Mouse (Mus musculus) midbrain, embryonic 12.5 days (tissue): ENCODE measurements around the gene Trim14. TPM values are rescaled to one million over a fixed set of nuclear protein-coding genes. Genes with fewer than 3 reads are reported as not detected.
A peak's percentile ranks its signal among the peaks of the same experiment; 100 is the strongest.

ENCODE experiments used
- ATAC-seq: fragments of 200-750 bp; cut with Nextera tagmentation; 2 replicates; pipeline ENCODE4 v1.8.0; 2017; ENCODE audit warnings: low read depth, moderate TSS enrichment, moderate library complexity; ENCODE audit not compliant: low FRiP score
- H3K27ac ChIP-seq: fragments of 300-500 bp; sonication (generic); replicated peaks from 2 replicates; pipeline ENCODE4 v1.5.1; 2016; ENCODE audit warnings: mild to moderate bottlenecking
- H3K27me3 ChIP-seq: fragments of 300-500 bp; sonication (generic); 2 replicates; pipeline ENCODE4 v1.6.1; 2016; ENCODE audit warnings: mild to moderate bottlenecking
- H3K36me3 ChIP-seq: fragments of 300-500 bp; sonication (generic); 2 replicates; pipeline ENCODE4 v1.6.1; 2016
- H3K4me1 ChIP-seq: fragments of 300-500 bp; sonication (generic); 2 replicates; pipeline ENCODE4 v1.6.1; 2016
- H3K4me2 ChIP-seq: fragments of 300-500 bp; sonication (generic); replicated peaks from 2 replicates; pipeline ENCODE4 v1.6.1; 2016; ENCODE audit warnings: mild to moderate bottlenecking, moderate library complexity
- H3K4me3 ChIP-seq: fragments of 300-500 bp; sonication (generic); 2 replicates; pipeline ENCODE4 v1.5.1; 2016; ENCODE audit warnings: mild to moderate bottlenecking
- H3K9ac ChIP-seq: fragments of 300-500 bp; sonication (generic); replicated peaks from 2 replicates; pipeline ENCODE4 v1.6.1; 2016; ENCODE audit warnings: mild to moderate bottlenecking, moderate library complexity
- H3K9me3 ChIP-seq: fragments of 300-500 bp; sonication (generic); 2 replicates; pipeline ENCODE4 v1.6.1; 2016; ENCODE audit warnings: mild to moderate bottlenecking
- WGBS: fragments of 180-500 bp; shearing (Covaris S2); methylation state at CpG from one replicate; pipeline ENCODE4 v1.1.7; 2016; 5-methylcytosine and 5-hydroxymethylcytosine counted together
- polyA plus RNA-seq: library from polyadenylated mRNA; unstranded; fragments of >200 nt; fragmentation: Nextera tagmentation; extraction: Ambion mirVana; gene quantifications from 2 replicates; pipeline ENCODE4 v1.2.1, GENCODE M21; 2016

Gene Trim14
- polyA plus RNA-seq, 1 experiment from 2014 or later, result 1.4 TPM

GRCm38 (mm10) chr4:46497286-46497892 is 38.6 kb downstream of the Trim14 start:
- H3K36me3 ChIP-seq, result peaks cover 61% of the 10 kb centered on the region
- H3K4me2 ChIP-seq, result no peak overlapping the region
- no peak overlapping the region; the same call in 1 of the 2 replicates for H3K9ac ChIP-seq
- no peak overlapping the region for H3K4me3 ChIP-seq
- no peak for ATAC-seq
- H3K4me1 ChIP-seq, result no peaks in the 10 kb centered on the region
- H3K27ac ChIP-seq, result no peak overlapping the region
- no peaks in the 10 kb centered on the region for H3K9me3 ChIP-seq
- no peaks in the 10 kb centered on the region for H3K27me3 ChIP-seq
- 45% methylated on average over 4 of the region's 4 CpGs for WGBS

GRCm38 (mm10) chr4:46495543-46495942 is 40.4 kb downstream of the Trim14 start:
- no peak overlapping the region for H3K9ac ChIP-seq
- no peak overlapping the region for H3K4me3 ChIP-seq
- H3K27me3 ChIP-seq, result no peaks in the 10 kb centered on the region
- no peaks in the 10 kb centered on the region for H3K9me3 ChIP-seq
- H3K27ac ChIP-seq, result no peak overlapping the region
- H3K4me1 ChIP-seq, result no peaks in the 10 kb centered on the region
- 89% methylated on average over 12 of the region's 12 CpGs for WGBS
- peaks cover 46% of the 10 kb centered on the region for H3K36me3 ChIP-seq
- no peak overlapping the region for H3K4me2 ChIP-seq
- ATAC-seq, result no peak

- no peak overlapping the region for H3K4me2 ChIP-seq
- H3K4me1 ChIP-seq, result peaks cover 10% of the 10 kb centered on the region; the same call in 1 of the 2 replicates
- 99% methylated on average over 6 of the region's 6 CpGs for WGBS
- no peak overlapping the region for H3K27ac ChIP-seq
- ATAC-seq, result no peak
- H3K9ac ChIP-seq, result no peak overlapping the region
- H3K9me3 ChIP-seq, result no peaks in the 10 kb centered on the region
- no peaks in the 10 kb centered on the region for H3K27me3 ChIP-seq
- H3K36me3 ChIP-seq, result peaks cover 31% of the 10 kb centered on the region
- no peak overlapping the region for H3K4me3 ChIP-seq
Observed at GRCm38 (mm10) chr4:46493071-46493470, 42.9 kb downstream of the Trim14 start.

- Histone ChIP-seq H3K9me3 (no peaks in the 10 kb centered on the region), H3K36me3 (peaks cover 17% of the 10 kb centered on the region), H3K9ac (peak within 1 kb of the TSS; percentile 76), H3K27me3 (no peaks in the 10 kb centered on the region), H3K27ac (peak within 1 kb of the TSS; percentile 63), H3K4me2 (peak within 1 kb of the TSS; percentile 71), H3K4me1 (peaks cover 10% of the 10 kb centered on the region; the same call in 1 of the 2 replicates), H3K4me3 (peak within 1 kb of the TSS; percentile 79)
- WGBS, result 1% methylated on average over 58 of the region's 58 CpGs
- peak; percentile 97 for ATAC-seq
Observed at GRCm38 (mm10) chr4:46489028-46489925, 46.7 kb downstream of the Trim14 start, which contains the start of gene Nans. Gene Nans, plus strand, starts transcription at chr4:46489248.

DNA sequence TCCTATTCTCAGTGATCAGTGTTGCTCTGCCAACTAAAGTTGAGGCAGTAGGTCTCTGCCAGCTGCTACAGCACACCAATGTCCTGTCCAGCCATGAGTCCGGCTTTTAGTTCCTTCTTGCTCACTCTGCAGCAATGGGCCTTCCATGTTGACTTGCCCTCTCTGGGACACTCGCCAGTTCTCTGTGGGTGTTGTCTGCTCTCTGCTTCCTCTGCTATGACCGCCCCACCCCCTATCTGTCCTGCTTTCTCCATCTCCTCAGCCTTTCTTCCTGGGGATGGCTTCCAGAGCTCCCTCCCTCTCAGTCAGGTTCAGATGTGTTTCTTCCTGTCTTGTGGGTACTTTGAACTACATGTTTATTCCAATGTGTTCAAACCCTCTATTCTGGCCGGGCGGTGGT is 48.6 kb downstream of the Trim14 start:
- Histone ChIP-seq H3K27me3 (no peaks in the 10 kb centered on the region), H3K9ac (no peak overlapping the region), H3K36me3 (no peaks in the 10 kb centered on the region), H3K4me1 (peaks cover 10% of the 10 kb centered on the region; the same call in 1 of the 2 replicates), H3K4me2 (no peak overlapping the region), H3K27ac (no peak overlapping the region), H3K9me3 (no peaks in the 10 kb centered on the region), H3K4me3 (no peak overlapping the region)
- ATAC-seq, result no peak
- WGBS, result 93% methylated on average over 5 of the region's 5 CpGs

DNA sequence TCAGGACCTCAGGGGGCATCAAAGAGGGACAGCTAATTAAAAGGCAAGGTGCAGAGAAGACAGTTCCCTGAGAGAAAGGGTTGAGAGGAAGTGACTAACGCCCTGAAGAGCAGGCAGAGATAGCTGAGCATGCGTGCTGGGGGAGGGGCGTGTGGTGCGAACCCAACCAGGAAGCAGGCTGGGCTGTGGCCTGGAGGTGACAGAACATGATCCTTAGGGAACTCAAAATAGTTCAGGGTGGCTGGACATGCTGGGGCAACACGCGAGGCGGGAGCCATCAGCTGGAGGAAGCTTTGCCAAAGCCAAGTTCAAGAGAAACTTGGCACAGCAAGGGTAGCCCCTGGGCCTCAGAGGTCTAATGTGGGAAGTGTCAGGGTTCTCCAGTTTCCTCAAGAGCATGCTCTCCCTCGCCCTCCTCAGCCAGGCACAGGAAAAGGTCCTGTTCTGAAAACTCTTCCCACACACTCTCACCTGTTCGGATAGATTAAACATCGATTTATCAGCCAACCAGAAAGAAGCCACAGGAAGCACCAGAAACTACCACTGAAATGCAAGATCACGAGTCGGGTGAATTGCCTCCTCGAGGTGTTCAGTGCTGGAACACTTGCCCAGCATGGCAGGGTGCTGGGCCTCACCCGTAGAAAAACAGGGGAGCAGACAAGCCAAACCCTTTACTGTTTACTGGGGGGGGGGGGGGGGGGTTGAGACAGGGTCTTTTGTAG is 50.1 kb downstream of the Trim14 start:
- Histone ChIP-seq H3K9ac (no peak overlapping the region), H3K4me2 (no peak overlapping the region), H3K9me3 (no peaks in the 10 kb centered on the region), H3K4me1 (peaks cover 10% of the 10 kb centered on the region; the same call in 1 of the 2 replicates), H3K27ac (no peak overlapping the region), H3K4me3 (no peak overlapping the region), H3K36me3 (no peaks in the 10 kb centered on the region), H3K27me3 (no peaks in the 10 kb centered on the region)
- 62% methylated on average over 14 of the region's 14 CpGs for WGBS
- ATAC-seq, result no peak

- no peak for ATAC-seq
- no peaks in the 10 kb centered on the region for H3K9me3 ChIP-seq
- no peak overlapping the region for H3K9ac ChIP-seq
- no peak overlapping the region for H3K4me3 ChIP-seq
- peaks cover 22% of the 10 kb centered on the region for H3K36me3 ChIP-seq
- no peak overlapping the region for H3K27ac ChIP-seq
- H3K27me3 ChIP-seq, result no peaks in the 10 kb centered on the region
- WGBS, result 95% methylated on average over 2 of the region's 2 CpGs
- H3K4me1 ChIP-seq, result no peaks in the 10 kb centered on the region
- H3K4me2 ChIP-seq, result no peak overlapping the region
Observed at GRCm38 (mm10) chr4:46479081-46479480, 56.9 kb downstream of the Trim14 start.

GRCm38 (mm10) chr4:46475101-46475500 is 60.8 kb downstream of the Trim14 start:
- Histone ChIP-seq H3K27ac (no peak overlapping the region), H3K9me3 (no peaks in the 10 kb centered on the region), H3K4me3 (no peak overlapping the region), H3K27me3 (no peaks in the 10 kb centered on the region), H3K36me3 (peaks cover 57% of the 10 kb centered on the region), H3K9ac (no peak overlapping the region), H3K4me1 (no peaks in the 10 kb centered on the region), H3K4me2 (no peak overlapping the region)
- ATAC-seq, result no peak
- 89% methylated on average over 5 of the region's 5 CpGs for WGBS

GRCm38 (mm10) chr4:46465740-46466139 is 70.2 kb downstream of the Trim14 start:
- H3K27ac ChIP-seq, result no peak overlapping the region
- peaks cover 94% of the 10 kb centered on the region for H3K36me3 ChIP-seq
- H3K4me1 ChIP-seq, result no peaks in the 10 kb centered on the region
- H3K9me3 ChIP-seq, result no peaks in the 10 kb centered on the region
- no peaks in the 10 kb centered on the region for H3K27me3 ChIP-seq
- H3K9ac ChIP-seq, result no peak overlapping the region
- H3K4me3 ChIP-seq, result no peak overlapping the region
- 92% methylated on average over 3 of the region's 3 CpGs for WGBS
- ATAC-seq, result no peak
- no peak overlapping the region for H3K4me2 ChIP-seq

DNA sequence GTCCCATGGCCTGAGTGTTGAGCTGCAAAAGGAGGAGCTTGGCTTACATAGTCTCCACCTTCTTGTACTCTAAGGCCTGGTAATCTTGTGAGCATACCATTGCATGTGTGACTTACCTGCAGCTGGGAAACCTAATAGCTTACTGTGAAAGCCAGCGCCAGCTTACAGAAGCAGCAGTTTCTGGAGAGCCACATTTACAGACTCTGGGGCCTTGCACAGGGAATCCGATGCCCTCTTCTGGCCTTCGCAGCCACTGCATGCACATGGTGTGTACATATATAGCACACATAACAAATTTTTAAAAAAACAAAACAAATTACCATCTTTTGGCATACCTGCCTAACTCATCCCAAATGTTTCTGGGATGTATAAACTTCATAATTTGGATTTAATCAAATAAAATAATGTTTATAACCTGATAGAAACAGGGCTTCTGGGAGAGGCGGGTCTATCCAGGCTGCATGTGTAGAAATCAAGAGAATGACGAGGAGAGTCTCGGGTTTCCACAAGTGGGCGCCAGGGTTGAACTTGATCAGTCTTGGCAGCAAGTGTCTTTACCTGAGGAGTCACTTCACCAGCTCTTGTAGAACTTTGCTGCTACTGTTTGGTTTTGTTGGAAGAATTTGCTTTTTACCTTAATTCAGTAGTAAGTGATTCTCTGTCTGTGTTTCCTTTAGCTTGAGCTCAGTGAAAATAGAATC is 72.7 kb downstream of the Trim14 start:
- H3K4me1 ChIP-seq, result no peaks in the 10 kb centered on the region
- H3K9ac ChIP-seq, result no peak overlapping the region
- H3K27ac ChIP-seq, result no peak overlapping the region
- H3K9me3 ChIP-seq, result no peaks in the 10 kb centered on the region
- ATAC-seq, result no peak
- 91% methylated on average over 7 of the region's 7 CpGs for WGBS
- H3K36me3 ChIP-seq, result peaks cover 77% of the 10 kb centered on the region
- H3K4me2 ChIP-seq, result no peak overlapping the region
- no peak overlapping the region for H3K4me3 ChIP-seq
- no peaks in the 10 kb centered on the region for H3K27me3 ChIP-seq

DNA sequence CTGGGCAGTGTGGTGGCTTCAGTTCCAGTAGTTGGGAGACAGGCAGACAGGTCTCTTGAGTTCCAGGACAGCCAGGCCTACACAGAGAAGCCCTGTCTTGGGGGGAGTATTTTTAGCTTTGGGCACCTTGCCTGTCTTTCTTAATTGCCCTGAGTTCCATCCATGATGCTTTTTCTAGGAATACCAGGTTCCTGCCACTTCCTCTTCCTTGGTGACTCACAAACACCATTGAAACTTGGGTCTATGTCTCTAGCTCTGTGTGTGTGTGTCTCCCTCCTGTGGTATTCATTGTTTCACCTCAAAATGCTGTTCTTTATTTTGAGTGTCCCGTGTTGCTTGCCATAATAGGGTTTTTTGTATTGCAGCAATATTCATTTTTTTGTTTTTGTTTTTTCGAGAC is 77.5 kb downstream of the Trim14 start:
- no peak for ATAC-seq
- Histone ChIP-seq H3K4me2 (no peak overlapping the region), H3K9me3 (no peaks in the 10 kb centered on the region), H3K27me3 (no peaks in the 10 kb centered on the region), H3K4me3 (no peak overlapping the region), H3K4me1 (peaks cover 19% of the 10 kb centered on the region), H3K36me3 (peaks cover 30% of the 10 kb centered on the region), H3K9ac (no peak overlapping the region), H3K27ac (no peak overlapping the region)
- WGBS, result 88% methylated on average over 2 of the region's 2 CpGs
